Comparison of ENCODE assay signal across 1 mouse cellular context in genomic region chr14:62836926-62837640, GRCm38 (mm10).
TF ChIP-seq lines count a peak whose summit lies in the region.

No protein-coding gene starts in this region.

TF ChIP-seq in myocyte, 11 proteins besides CTCF, POLR2A, EP300 and RAD21 (continued from another document):
- TF ChIP-seq REST (IDR thresholded peaks at IDR 0.05; ENCODE audit: insufficient read depth, insufficient read length) (no peak), E2F4 (IDR thresholded peaks at IDR 0.05; ENCODE audit: insufficient read depth) (no peak), SRF (IDR thresholded peaks at IDR 0.05; ENCODE audit: control insufficient read depth, insufficient read length, low read depth) (no peak)
